Mouse (Mus musculus) frontal cortex, adult (tissue): ENCODE data around the gene Gm15737.

Experiments
- ATAC-seq: cut with Nextera tagmentation; 2 replicates; pipeline ENCODE4 v1.9.2; 2017; ENCODE audit warnings: mild to moderate bottlenecking, moderate library complexity, mixed read lengths; ENCODE audit not compliant: low TSS enrichment

Gm15737 gene

GRCm38 (mm10) chr6:92869089-92869581, at the start of gene Gm15737:
Gene Gm15737, plus strand, starts transcription at chr6:92869357.
- ATAC-seq = peak; percentile 95

GRCm38 (mm10) chr6:92821606-92822005, 47.6 kb upstream of the Gm15737 start:
- ATAC-seq = no peak

- no peak for ATAC-seq
Observed at GRCm38 (mm10) chr6:92822006-92822405, 47.2 kb upstream of the Gm15737 start.

GRCm38 (mm10) chr6:92823991-92824390, 45.2 kb upstream of the Gm15737 start:
- no peak for ATAC-seq

- no peak for ATAC-seq
Observed at GRCm38 (mm10) chr6:92826561-92826960, 42.6 kb upstream of the Gm15737 start.

- no peak for ATAC-seq
Observed at GRCm38 (mm10) chr6:92827360-92827759, 41.8 kb upstream of the Gm15737 start.

GRCm38 (mm10) chr6:92829148-92829547, 40.0 kb upstream of the Gm15737 start:
- ATAC-seq = no peak

- ATAC-seq = no peak
Observed at GRCm38 (mm10) chr6:92831106-92831505, 38.1 kb upstream of the Gm15737 start.

- no peak for ATAC-seq
Observed at GRCm38 (mm10) chr6:92842000-92842399, 27.2 kb upstream of the Gm15737 start.

GRCm38 (mm10) chr6:92843474-92843873, 25.7 kb upstream of the Gm15737 start:
- ATAC-seq = no peak

- no peak for ATAC-seq
Observed at GRCm38 (mm10) chr6:92845898-92846297, 23.3 kb upstream of the Gm15737 start.

- ATAC-seq = no peak
Observed at GRCm38 (mm10) chr6:92846614-92847013, 22.5 kb upstream of the Gm15737 start.

GRCm38 (mm10) chr6:92849208-92849607, 19.9 kb upstream of the Gm15737 start:
- no peak for ATAC-seq

GRCm38 (mm10) chr6:92850250-92850649, 18.9 kb upstream of the Gm15737 start:
- peak; percentile 99 for ATAC-seq

- ATAC-seq = no peak
Observed at GRCm38 (mm10) chr6:92854873-92855272, 14.3 kb upstream of the Gm15737 start.

- ATAC-seq = no peak
Observed at GRCm38 (mm10) chr6:92857761-92858160, 11.4 kb upstream of the Gm15737 start.

- ATAC-seq = no peak
Observed at GRCm38 (mm10) chr6:92858721-92859510, 10.2 kb upstream of the Gm15737 start.

- ATAC-seq = no peak
Observed at GRCm38 (mm10) chr6:92860285-92860912, 8.8 kb upstream of the Gm15737 start.

GRCm38 (mm10) chr6:92862599-92862998, 6.6 kb upstream of the Gm15737 start:
- no peak for ATAC-seq

- no peak; the same call in none of the 2 replicates for ATAC-seq
Observed at GRCm38 (mm10) chr6:92869582-92870219, 544 bp downstream of the Gm15737 start.

GRCm38 (mm10) chr6:92871813-92872212, 2.7 kb downstream of the Gm15737 start:
- no peak for ATAC-seq

- ATAC-seq = no peak
Observed at GRCm38 (mm10) chr6:92872766-92873165, 3.6 kb downstream of the Gm15737 start.

GRCm38 (mm10) chr6:92874854-92875253, 5.7 kb downstream of the Gm15737 start:
- no peak for ATAC-seq
